Mouse (Mus musculus) liver, embryonic 16.5 days (tissue): ENCODE measurements around the gene Tm2d1. TPM values are rescaled to one million over a fixed set of nuclear protein-coding genes. Genes with fewer than 3 reads are reported as not detected.
A peak's percentile ranks its signal among the peaks of the same experiment; 100 is the strongest.

Source experiments
- ATAC-seq: fragments of 200-750 bp; cut with Nextera tagmentation; 2 replicates; pipeline ENCODE4 v1.8.0; 2017; ENCODE audit warnings: low read depth, mild to moderate bottlenecking, moderate number of reproducible peaks, moderate library complexity
- H3K27ac ChIP-seq: fragments of 300-500 bp; sonication (generic); 2 replicates; pipeline ENCODE4 v1.5.1; 2014; ENCODE audit warnings: mild to moderate bottlenecking, low read length
- H3K27me3 ChIP-seq: fragments of 300-500 bp; sonication (generic); 2 replicates; pipeline ENCODE4 v1.6.1; 2014; ENCODE audit warnings: low read depth, low read length, mixed read lengths; ENCODE audit not compliant: control insufficient read depth, insufficient read depth
- H3K36me3 ChIP-seq: fragments of 300-500 bp; sonication (generic); 2 replicates; pipeline ENCODE4 v1.6.1; 2014; ENCODE audit warnings: mild to moderate bottlenecking; ENCODE audit not compliant: control insufficient read depth, insufficient read depth
- H3K4me1 ChIP-seq: fragments of 300-500 bp; sonication (generic); 2 replicates; pipeline ENCODE4 v1.6.1; 2014; ENCODE audit warnings: low read depth, low read length, mixed read lengths; ENCODE audit not compliant: control insufficient read depth
- H3K4me2 ChIP-seq: fragments of 300-500 bp; sonication (generic); 2 replicates; pipeline ENCODE4 v1.6.1; 2014; ENCODE audit warnings: low read depth, low read length, mixed read lengths
- H3K4me3 ChIP-seq: fragments of 300-500 bp; sonication (generic); 2 replicates; pipeline ENCODE4 v1.5.1; 2014; ENCODE audit warnings: low read depth, mild to moderate bottlenecking, low read length
- H3K9ac ChIP-seq: fragments of 300-500 bp; sonication (generic); 2 replicates; pipeline ENCODE4 v1.6.1; 2014; ENCODE audit warnings: low read depth, low read length
- H3K9me3 ChIP-seq: fragments of 300-500 bp; sonication (generic); replicated peaks from 2 replicates; pipeline ENCODE4 v1.6.1; 2016; ENCODE audit warnings: low read length; ENCODE audit not compliant: control insufficient read depth
- WGBS: fragments of 180-500 bp; shearing (Covaris S2); extraction: QIAGEN DNeasy Blood & Tissue Kit; methylation state at CpG from one replicate; pipeline ENCODE4 v1.1.7; 2014; ENCODE audit not compliant: insufficient replicate concordance; 5-methylcytosine and 5-hydroxymethylcytosine counted together
- polyA plus RNA-seq: library from polyadenylated mRNA; unstranded; fragments of >200 nt; fragmentation: Nextera tagmentation; extraction: Ambion mirVana; gene quantifications from 2 replicates; pipeline ENCODE4 v1.2.1, GENCODE M21; 2015

Tm2d1 gene
- polyA plus RNA-seq, 1 experiment from 2014 or later, result 28.6 TPM

DNA sequence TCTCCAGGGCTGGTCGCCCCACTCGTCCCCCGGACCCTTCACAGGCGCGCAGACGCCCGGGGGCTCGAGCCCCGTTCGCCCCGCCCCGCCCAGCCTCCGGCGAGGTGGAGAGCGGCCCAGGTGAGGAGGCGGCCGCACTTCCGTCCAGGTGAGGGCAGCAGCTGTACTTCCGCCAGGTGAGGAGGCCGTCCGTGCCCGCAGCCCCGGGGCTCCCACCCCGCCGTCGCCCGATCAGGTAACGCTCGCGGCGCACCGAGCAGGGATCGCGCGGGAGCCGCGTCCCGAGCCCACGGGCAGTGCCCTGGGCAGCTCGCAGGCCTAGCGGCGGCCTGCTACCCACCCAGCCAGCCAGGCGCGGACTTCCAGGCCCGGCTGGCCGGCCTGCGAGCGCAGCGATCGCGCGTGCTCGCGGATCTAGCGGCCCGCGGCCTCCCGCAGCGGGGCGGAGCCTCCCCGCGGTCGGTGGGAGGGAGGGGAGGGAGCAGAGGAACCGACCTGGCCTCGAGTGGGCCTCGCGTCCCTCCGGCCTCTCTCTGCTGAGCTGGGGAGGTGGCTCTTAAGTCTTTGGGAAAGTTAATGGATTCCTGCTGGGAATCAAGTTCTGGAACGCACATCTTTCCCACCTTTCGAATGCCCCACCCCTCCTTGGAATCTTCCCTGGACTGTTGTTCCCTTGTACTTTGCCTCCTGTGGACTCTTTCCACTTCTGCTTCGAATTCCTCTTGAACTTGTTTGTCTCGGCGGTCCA is 12.8 kb upstream of the Tm2d1 start, which contains the start of gene Patj:
Gene Patj, plus strand, starts transcription at position 96 of the 748 bp plus-strand sequence.
- ATAC-seq, result peak; percentile 77

DNA sequence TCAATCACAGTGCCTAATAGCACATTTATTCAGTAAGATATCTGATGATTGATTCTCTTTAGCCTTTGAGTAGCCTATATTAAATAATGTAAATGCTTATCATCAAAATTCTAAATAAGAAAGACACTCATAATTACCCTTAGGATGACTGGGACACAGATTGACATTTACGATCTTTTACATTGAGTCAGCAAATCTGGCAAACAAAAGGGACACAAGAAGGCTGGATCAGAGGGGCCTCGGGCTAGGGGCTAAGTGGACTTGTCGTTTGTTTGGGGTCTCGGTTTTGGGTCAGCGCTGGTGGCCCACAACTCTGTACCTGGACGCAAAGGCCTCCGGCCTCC is 12.2 kb upstream of the Tm2d1 start:
- peaks cover 11% of the 10 kb centered on the region for H3K27me3 ChIP-seq
- 10% methylated on average over 7 of the region's 7 CpGs for WGBS
- H3K4me1 ChIP-seq, result no peaks in the 10 kb centered on the region
- H3K4me2 ChIP-seq, result peak overlapping the region; percentile 73
- no peak overlapping the region for H3K27ac ChIP-seq
- H3K9me3 ChIP-seq, result no peaks in the 10 kb centered on the region
- H3K36me3 ChIP-seq, result no peaks in the 10 kb centered on the region
- no peak for ATAC-seq
- peak overlapping the region; percentile 66 for H3K4me3 ChIP-seq
- H3K9ac ChIP-seq, result peak overlapping the region; percentile 74

More for the DNA sequence above, 12.8 kb upstream of the Tm2d1 start, which contains the start of gene Patj:
- Histone ChIP-seq H3K27me3 (peaks cover 11% of the 10 kb centered on the region), H3K4me2 (peak within 1 kb of the TSS; percentile 73), H3K9me3 (no peaks in the 10 kb centered on the region), H3K4me1 (no peaks in the 10 kb centered on the region), H3K4me3 (peak within 1 kb of the TSS; percentile 66), H3K9ac (peak within 1 kb of the TSS; percentile 74), H3K27ac (no peak within 1 kb of the TSS; the same call in 1 of the 2 replicates), H3K36me3 (no peaks in the 10 kb centered on the region)
- WGBS, result 3% methylated on average over 72 of the region's 73 CpGs

DNA sequence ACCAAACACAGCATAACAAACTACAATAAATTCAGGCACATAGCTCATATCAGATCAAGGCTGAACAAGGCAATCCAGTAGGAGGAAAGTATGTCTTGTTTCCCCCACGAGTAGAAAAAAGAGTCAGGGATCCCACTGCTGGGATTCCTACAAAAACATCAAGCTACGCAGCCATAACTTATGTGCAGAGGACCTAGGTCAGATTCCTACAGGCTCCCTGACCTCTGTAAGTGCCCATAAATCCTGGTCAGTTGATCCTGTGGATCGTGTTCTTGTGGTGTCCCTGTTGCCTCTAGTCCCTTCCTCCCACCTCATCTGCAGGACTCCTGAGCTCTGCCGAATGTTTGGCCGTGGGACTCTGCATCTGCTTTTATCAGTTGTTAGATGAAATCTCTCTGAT is 1.9 kb upstream of the Tm2d1 start:
- Histone ChIP-seq H3K4me1 (peaks cover 2% of the 10 kb centered on the region), H3K9ac (no peak overlapping the region), H3K36me3 (no peaks in the 10 kb centered on the region), H3K4me2 (no peak overlapping the region), H3K4me3 (no peak overlapping the region), H3K27me3 (no peaks in the 10 kb centered on the region), H3K27ac (no peak overlapping the region), H3K9me3 (no peaks in the 10 kb centered on the region)
- 44% methylated on average over 5 of the region's 5 CpGs for WGBS
- ATAC-seq, result no peak

DNA sequence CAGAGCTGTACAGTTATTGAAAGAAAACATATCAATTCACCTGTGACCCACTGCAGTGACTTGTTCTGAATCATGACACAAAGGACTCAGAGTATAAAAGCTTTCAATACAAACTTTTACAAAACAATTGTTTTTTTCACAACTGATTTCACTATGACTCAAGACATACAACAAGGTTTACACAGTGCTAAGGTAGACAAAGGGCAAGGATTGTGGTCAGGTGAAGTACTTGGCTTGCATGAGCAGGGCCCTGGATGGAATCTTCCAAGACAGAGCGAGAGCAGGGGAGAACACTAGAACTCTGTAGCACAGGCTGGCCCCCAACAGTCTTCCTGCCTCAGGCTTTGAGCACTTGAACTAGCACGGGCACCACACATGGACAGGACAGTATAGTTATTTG is 6.2 kb downstream of the Tm2d1 start:
- ATAC-seq, result no peak
- Histone ChIP-seq H3K4me1 (no peaks in the 10 kb centered on the region), H3K27me3 (no peaks in the 10 kb centered on the region), H3K9me3 (no peaks in the 10 kb centered on the region), H3K4me3 (no peak overlapping the region), H3K9ac (no peak overlapping the region), H3K27ac (no peak overlapping the region), H3K4me2 (no peak overlapping the region), H3K36me3 (no peaks in the 10 kb centered on the region)
- WGBS, result 78% methylated on average over 2 of the region's 2 CpGs

DNA sequence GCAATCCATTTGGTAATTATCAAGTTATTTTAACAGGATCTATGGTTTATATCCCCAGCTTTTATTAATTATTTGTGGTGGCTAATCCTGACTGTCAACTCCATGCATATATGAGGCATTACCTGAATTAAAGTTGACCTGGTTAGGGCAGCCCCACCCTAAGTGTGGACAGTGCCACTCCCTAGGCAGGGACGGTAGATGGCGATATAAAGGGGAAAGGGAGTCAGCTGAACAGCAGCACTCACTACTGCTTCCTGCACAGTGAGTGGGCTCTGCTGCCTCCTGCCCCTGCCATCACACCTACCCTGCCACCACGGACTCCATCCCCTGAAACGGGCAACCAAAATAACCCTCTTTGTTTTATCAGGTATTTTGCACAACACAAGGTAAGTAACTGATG is 7.7 kb downstream of the Tm2d1 start:
- Histone ChIP-seq H3K27me3 (no peaks in the 10 kb centered on the region), H3K4me1 (no peaks in the 10 kb centered on the region), H3K36me3 (no peaks in the 10 kb centered on the region), H3K9ac (no peak overlapping the region), H3K4me2 (no peak overlapping the region), H3K27ac (no peak overlapping the region), H3K4me3 (no peak overlapping the region), H3K9me3 (no peaks in the 10 kb centered on the region)
- no peak for ATAC-seq
- WGBS, result 52% methylated on average over 4 of the region's 4 CpGs

DNA sequence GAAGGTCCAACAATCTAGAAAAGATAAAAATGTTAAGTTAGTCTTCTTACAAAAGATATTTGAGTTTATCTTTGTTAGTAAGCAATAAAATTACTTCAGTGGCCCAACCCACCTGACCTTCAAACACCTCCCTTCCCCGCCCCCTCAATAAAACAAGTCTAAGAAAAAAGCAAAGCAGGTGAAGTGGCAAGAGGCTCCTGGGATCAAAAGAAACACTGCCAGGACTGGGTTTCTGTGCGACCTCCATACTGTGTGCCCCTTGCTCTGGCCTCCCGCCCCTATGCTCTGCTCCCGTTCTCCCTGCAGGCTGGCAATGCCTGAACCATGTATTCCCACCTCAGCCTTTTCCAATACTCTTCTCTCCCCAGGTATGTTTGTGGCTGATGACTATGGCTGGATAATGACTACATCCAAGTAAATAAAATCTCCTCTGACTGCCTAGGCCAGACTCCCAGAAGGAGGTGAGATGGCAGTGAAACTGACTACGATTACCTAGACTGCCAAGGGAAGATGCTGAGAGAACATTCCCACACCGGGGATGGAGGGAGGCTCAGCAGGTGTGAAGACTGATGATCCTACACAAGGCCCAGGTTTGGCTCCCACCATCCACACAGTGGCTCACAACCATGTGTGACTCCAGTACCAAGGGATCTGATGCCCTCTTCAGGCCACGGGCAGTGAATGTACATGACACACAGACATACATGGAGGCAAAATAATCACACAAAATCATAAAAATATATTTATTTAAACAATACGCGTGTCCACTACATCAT is 24.9 kb downstream of the Tm2d1 start:
- ATAC-seq, result no peak
- WGBS, result 79% methylated on average over 9 of the region's 9 CpGs

DNA sequence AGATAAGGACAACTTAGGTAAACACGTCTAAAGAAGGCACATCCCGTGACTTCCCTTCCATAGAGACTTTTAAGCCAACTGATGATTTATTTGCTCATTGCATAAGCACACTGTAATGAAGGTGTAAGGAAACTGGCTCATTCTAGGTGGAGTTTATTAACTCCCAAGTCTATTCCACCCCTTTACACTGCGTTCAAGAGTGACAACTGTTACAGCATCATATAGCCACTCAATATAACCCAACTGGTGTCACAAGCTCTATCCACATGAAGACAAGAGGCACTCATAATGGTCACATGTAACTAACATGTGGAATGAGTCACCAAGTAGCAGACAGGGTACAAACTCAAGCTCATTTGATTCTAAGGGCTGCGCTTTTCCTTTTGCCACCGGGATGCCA is 34.5 kb downstream of the Tm2d1 start:
- H3K27ac ChIP-seq, result no peak overlapping the region
- no peaks in the 10 kb centered on the region for H3K36me3 ChIP-seq
- ATAC-seq, result no peak
- no peak overlapping the region for H3K4me2 ChIP-seq
- H3K27me3 ChIP-seq, result no peaks in the 10 kb centered on the region
- no peaks in the 10 kb centered on the region for H3K9me3 ChIP-seq
- WGBS, result 49% methylated on average over 5 of the region's 5 CpGs
- no peak overlapping the region for H3K4me3 ChIP-seq
- no peak overlapping the region for H3K9ac ChIP-seq
- H3K4me1 ChIP-seq, result no peaks in the 10 kb centered on the region

More for the DNA sequence above, 24.9 kb downstream of the Tm2d1 start:
- H3K9me3 ChIP-seq, result no peaks in the 10 kb centered on the region
- H3K4me1 ChIP-seq, result no peaks in the 10 kb centered on the region
- no peak overlapping the region for H3K4me2 ChIP-seq
- H3K27ac ChIP-seq, result no peak overlapping the region
- no peak overlapping the region for H3K4me3 ChIP-seq
- H3K36me3 ChIP-seq, result no peaks in the 10 kb centered on the region; the same call in 1 of the 2 replicates
- no peaks in the 10 kb centered on the region for H3K27me3 ChIP-seq
- H3K9ac ChIP-seq, result no peak overlapping the region

DNA sequence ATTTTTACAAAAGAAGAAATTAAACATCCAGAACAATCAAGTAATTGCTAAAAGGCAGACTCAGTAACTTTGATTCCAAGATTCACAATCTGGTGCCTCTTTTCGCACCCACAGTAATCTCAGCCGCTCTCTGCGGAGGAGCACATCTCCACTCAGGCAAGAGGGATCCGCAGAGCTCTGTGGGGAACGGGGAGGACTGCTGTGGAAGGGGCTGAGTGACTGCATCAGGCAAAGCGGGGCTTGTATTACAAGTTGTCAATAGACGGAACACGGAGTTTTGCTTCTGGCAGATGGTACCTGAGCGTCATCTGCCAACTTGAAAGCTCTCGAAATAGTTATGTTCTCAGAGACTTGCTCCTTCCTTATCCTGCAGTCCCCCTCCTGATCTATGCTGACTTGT is 37.3 kb downstream of the Tm2d1 start:
- 73% methylated on average over 10 of the region's 10 CpGs for WGBS
- Histone ChIP-seq H3K4me3 (no peak overlapping the region), H3K36me3 (no peaks in the 10 kb centered on the region), H3K9ac (no peak overlapping the region), H3K9me3 (no peaks in the 10 kb centered on the region), H3K27ac (no peak overlapping the region), H3K4me2 (no peak overlapping the region), H3K4me1 (no peaks in the 10 kb centered on the region), H3K27me3 (no peaks in the 10 kb centered on the region)
- ATAC-seq, result no peak

DNA sequence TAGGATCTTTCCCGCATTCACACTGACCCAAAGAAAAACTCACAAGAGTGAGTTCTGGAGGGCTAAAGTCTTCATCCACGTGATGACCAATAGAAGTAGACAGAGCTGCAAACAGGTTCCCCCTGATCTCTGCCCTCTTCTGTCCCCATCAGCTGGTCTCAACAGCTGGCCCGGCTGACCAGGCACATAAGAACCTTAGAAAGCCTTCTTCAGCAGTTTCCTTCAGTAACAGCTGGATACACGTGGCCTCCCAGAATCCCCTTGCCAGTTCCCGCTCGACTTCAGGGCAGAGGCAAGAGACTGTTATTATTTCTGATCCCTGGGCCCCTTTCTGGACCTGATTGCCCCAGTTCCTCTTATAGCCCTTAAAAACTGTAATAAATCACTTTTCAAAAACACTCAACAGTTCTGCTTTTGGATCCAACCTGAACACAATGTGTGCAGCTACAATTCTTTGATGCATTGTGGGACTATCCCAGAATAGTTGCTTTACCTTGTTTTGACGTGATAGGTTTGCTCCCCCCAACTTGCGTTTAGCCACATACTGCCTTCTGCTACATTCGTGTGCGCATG is 43.0 kb downstream of the Tm2d1 start:
- Histone ChIP-seq H3K9ac (no peak overlapping the region), H3K27ac (no peak overlapping the region), H3K4me3 (no peak overlapping the region), H3K9me3 (no peaks in the 10 kb centered on the region), H3K4me1 (no peaks in the 10 kb centered on the region), H3K27me3 (no peaks in the 10 kb centered on the region), H3K36me3 (no peaks in the 10 kb centered on the region), H3K4me2 (no peak overlapping the region)
- ATAC-seq, result no peak
- WGBS, result 55% methylated on average over 10 of the region's 10 CpGs
